Mouse (Mus musculus): ENCODE results near the gene Olfr1322. TPM values are rescaled to one million over a fixed set of nuclear protein-coding genes. Genes with fewer than 3 reads are reported as not detected.

Olfr1322 gene
- polyA plus RNA-seq (2014; fragmentation: Illumina TruSeq; extraction: RNeasy Lipid Tissue Mini Kit (QIAGEN cat#74804)) = not detected

GRCm38 (mm10) chrX:49891383-49891782 is at the start of gene Olfr1322:
Gene Olfr1322, minus strand, starts transcription at chrX:49891483.

Other genes starting within 250 kb of the Olfr1322 start
- not detected for gene Olfr1320, start 219.2 kb downstream of the Olfr1322 start, polyA plus RNA-seq (2014; fragmentation: Illumina TruSeq; extraction: RNeasy Lipid Tissue Mini Kit (QIAGEN cat#74804))
- gene Olfr1321, start 156.4 kb downstream of the Olfr1322 start, polyA plus RNA-seq (2014; fragmentation: Illumina TruSeq; extraction: RNeasy Lipid Tissue Mini Kit (QIAGEN cat#74804)) = not detected
- 0.66 TPM for gene Igsf1, start 93.7 kb downstream of the Olfr1322 start, polyA plus RNA-seq (2014; fragmentation: Illumina TruSeq; extraction: RNeasy Lipid Tissue Mini Kit (QIAGEN cat#74804))
- not detected for gene Olfr1323, start 127.9 kb upstream of the Olfr1322 start, polyA plus RNA-seq (2014; fragmentation: Illumina TruSeq; extraction: RNeasy Lipid Tissue Mini Kit (QIAGEN cat#74804))